Mouse (Mus musculus): Measurements from ENCODE around the gene Carns1. TPM values are rescaled to one million over a fixed set of nuclear protein-coding genes. Genes with fewer than 3 reads are reported as not detected.

Carns1 gene
- total and polyA plus RNA-seq, 3 experiments: 0.63 to 0.81 TPM; not detected in 1

- Histone ChIP-seq H3K4me3 (ENCODE audit: control insufficient read depth in 1 of 2, insufficient read depth in 1 of 2, low read depth in 2 of 2, low read length in 2 of 2) (no peak overlapping the region), H3K4me1 (ENCODE audit: control insufficient read depth in 1 of 2, insufficient read depth in 2 of 2, low read length in 2 of 2) (peaks cover 0 to 8% of the 10 kb centered on the region in 2 experiments; a peak in 2 of 4 replicates), H3K36me3 (ENCODE audit: control insufficient read depth in 1 of 2, insufficient read depth in 2 of 2, low read length in 2 of 2) (peaks cover 0 to 4% of the 10 kb centered on the region in 2 experiments; a peak in 2 of 4 replicates), H3K9me3 (replicated peaks; ENCODE audit: insufficient read depth, low read length) (no peaks in the 10 kb centered on the region), H3K27ac (ENCODE audit: control insufficient read depth, low read depth, low read length) (no peak overlapping the region), H3K27me3 (ENCODE audit: control insufficient read depth in 1 of 2, insufficient read depth in 2 of 2, low read length in 2 of 2) (no peaks in the 10 kb centered on the region), H3K9ac (ENCODE audit: control insufficient read depth, low read depth, low read length, poor library complexity, severe bottlenecking) (no peak overlapping the region), H3K79me2 (ENCODE audit: control insufficient read depth, insufficient read depth, low read length, poor library complexity) (no peaks in the 10 kb centered on the region; the same call in 1 of the 2 replicates)
- DNase-seq (ENCODE audit: low read depth, low spot score): no peak
- no peak for TF ChIP-seq MAFK (IDR thresholded peaks at IDR 0.05; ENCODE audit: borderline replicate concordance, low read depth, low read length)
- no peak for TF ChIP-seq JUND (IDR thresholded peaks at IDR 0.05; ENCODE audit: low read depth, low read length)
- no peak for TF ChIP-seq ELF1 (IDR thresholded peaks at IDR 0.05; ENCODE audit: low read depth, low read length)
- TF ChIP-seq GATA1 (IDR thresholded peaks at IDR 0.05; ENCODE audit: low read depth, low read length): no peak
- TF ChIP-seq EP300 (IDR thresholded peaks at IDR 0.05; ENCODE audit: low read depth in 1 of 2, low read length in 2 of 2): no peak
- no peak for TF ChIP-seq NELFE (IDR thresholded peaks at IDR 0.05; ENCODE audit: low read depth, low read length)
- TF ChIP-seq ZKSCAN1 (IDR thresholded peaks at IDR 0.05; ENCODE audit: low read depth, low read length): no peak
- no peak for TF ChIP-seq MAZ (IDR thresholded peaks at IDR 0.05; ENCODE audit: low read depth, low read length)
- no peak for TF ChIP-seq TAL1 (IDR thresholded peaks at IDR 0.05; ENCODE audit: low read length)
- TF ChIP-seq ZMIZ1 (IDR thresholded peaks at IDR 0.05; ENCODE audit: low read depth, low read length): no peak
- TF ChIP-seq USF2 (IDR thresholded peaks at IDR 0.05; ENCODE audit: borderline replicate concordance in 1 of 2, insufficient read depth in 1 of 2, low read depth in 1 of 2, low read length in 2 of 2): no peak
- no peak for TF ChIP-seq ETS1 (IDR thresholded peaks at IDR 0.05; ENCODE audit: low read depth, low read length)
Observed at GRCm38 (mm10) chr19:4170723-4171392, 4.4 kb downstream of the Carns1 start.

DNA sequence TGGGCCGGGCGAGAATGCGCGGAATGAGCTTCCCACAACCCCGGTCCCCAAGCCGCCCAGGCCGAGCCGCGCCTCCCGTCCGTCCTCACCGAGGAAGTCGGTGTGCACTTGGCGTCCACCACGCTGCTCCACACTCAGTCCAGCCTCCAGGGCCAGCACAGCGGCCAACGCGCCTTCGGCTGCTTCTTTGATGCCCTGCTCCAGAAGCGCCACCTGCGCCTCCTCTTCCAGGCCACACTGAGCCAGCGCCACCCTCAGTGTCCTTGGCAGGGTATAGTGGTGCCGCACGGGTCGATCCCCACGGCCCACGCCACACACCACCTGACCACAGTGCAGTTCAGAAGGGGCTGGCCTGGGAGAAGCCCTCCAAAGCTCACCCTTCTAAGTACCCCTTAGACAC lies 5.5 kb downstream of the Carns1 start:
- Histone ChIP-seq H3K4me3 (ENCODE audit: control insufficient read depth in 1 of 2, insufficient read depth in 1 of 2, low read depth in 2 of 2, low read length in 2 of 2) (peak overlapping the region; percentile 64 to 71), H3K9ac (ENCODE audit: control insufficient read depth, low read depth, low read length, poor library complexity, severe bottlenecking) (peak overlapping the region; percentile 89), H3K27me3 (ENCODE audit: control insufficient read depth in 1 of 2, insufficient read depth in 2 of 2, low read length in 2 of 2) (no peaks in the 10 kb centered on the region), H3K4me1 (ENCODE audit: control insufficient read depth in 1 of 2, insufficient read depth in 2 of 2, low read length in 2 of 2) (peaks cover 0 to 8% of the 10 kb centered on the region in 2 experiments; a peak in 2 of 4 replicates), H3K27ac (ENCODE audit: control insufficient read depth, low read depth, low read length) (peak overlapping the region; percentile 39), H3K79me2 (ENCODE audit: control insufficient read depth, insufficient read depth, low read length, poor library complexity) (no peaks in the 10 kb centered on the region; the same call in 1 of the 2 replicates), H3K36me3 (ENCODE audit: control insufficient read depth in 1 of 2, insufficient read depth in 2 of 2, low read length in 2 of 2) (peaks cover 0 to 4% of the 10 kb centered on the region in 2 experiments; a peak in 2 of 4 replicates), H3K9me3 (replicated peaks; ENCODE audit: insufficient read depth, low read length) (no peaks in the 10 kb centered on the region)
- no peak for DNase-seq (ENCODE audit: low read depth, low spot score)
- TF ChIP-seq MYC (IDR thresholded peaks at IDR 0.05; ENCODE audit: low read depth, low read length) (no peak), SIN3A (IDR thresholded peaks at IDR 0.05; ENCODE audit: low read length) (0 out of 2 replicates have a peak, but pooled peaks have one; percentile 3), ELF1 (IDR thresholded peaks at IDR 0.05; ENCODE audit: low read depth, low read length) (no peak)

Measured in MEL (cell line).